Mouse (Mus musculus) layer of hippocampus, postnatal 14 days (tissue): Measurements from ENCODE around the gene Lrfn4. TPM values are rescaled to one million over a fixed set of nuclear protein-coding genes. Genes with fewer than 3 reads are reported as not detected.
A peak's percentile ranks its signal among the peaks of the same experiment; 100 is the strongest.

ENCODE experiments used
- DNase-seq, 2 experiments: peaks; one replicate each; pipeline ENCODE4 v3.0.0; 2021 to 2022; ENCODE audit warnings: low spot score in 2 of 2, mixed read lengths in 1 of 2
- long read RNA-seq, 2 experiments: library from polyadenylated mRNA; stranded (forward); transcript quantifications; one replicate each; pipeline ENCODE4 v2.0.0; 2021
- total RNA-seq, 2 experiments: library from RNA; stranded (reverse); gene quantifications; 2 replicates each; pipeline ENCODE4 v1.2.3; 2021

The Lrfn4 gene
- 10 to 100 TPM; 50.9 to 53.1 TPM for total RNA-seq
- long read RNA-seq, experiment 1, transcript Lrfn4-201 (2 exons, 3,194 nt): minor isoform, 8 of 66 reads
- long read RNA-seq, experiment 1, transcript Lrfn4-202 (3 exons, 2,918 nt): major isoform, 37 of 66 reads
- long read RNA-seq, experiment 1, partial matches to known transcripts: 19 of 66 reads
- long read RNA-seq, experiment 1, other reads (novel, unspliced or antisense): 2 of 66 reads
- long read RNA-seq, experiment 2, transcript Lrfn4-202 (3 exons, 2,918 nt): major isoform, 35 of 96 reads
- long read RNA-seq, experiment 2, transcript Lrfn4-201 (2 exons, 3,194 nt): minor isoform, 16 of 96 reads
- long read RNA-seq, experiment 2, partial matches to known transcripts: 1 of 96 reads
- long read RNA-seq, experiment 2, other reads (novel, unspliced or antisense): 44 of 96 reads

GRCm38 (mm10) chr19:4615151-4616093 is at the start of gene Lrfn4:
Gene Lrfn4 (minus strand): TSS chr19:4615667.
- peak; percentile 85 to 93 for DNase-seq

- no peak for DNase-seq
These were observed 42.7 kb upstream of the Lrfn4 start for GRCm38 (mm10) chr19:4658156-4658555.

GRCm38 (mm10) chr19:4646917-4647492 is 31.5 kb upstream of the Lrfn4 start:
- DNase-seq: peak in 1 of 2 experiments; percentile 47

- peak; percentile 60 to 78 for DNase-seq
These were observed 28.8 kb upstream of the Lrfn4 start for GRCm38 (mm10) chr19:4644271-4644670.

- no peak for DNase-seq
These were observed 20.5 kb upstream of the Lrfn4 start for GRCm38 (mm10) chr19:4635986-4636385.

GRCm38 (mm10) chr19:4628819-4629218 is 13.4 kb upstream of the Lrfn4 start:
- DNase-seq: peak; percentile 66 to 80

- DNase-seq: no peak
These were observed 10.5 kb upstream of the Lrfn4 start for GRCm38 (mm10) chr19:4625829-4626535.

- peak; percentile 92 for DNase-seq
These were observed 9.8 kb upstream of the Lrfn4 start, which contains the start of gene Rce1 for GRCm38 (mm10) chr19:4625179-4625828. Gene Rce1 (minus strand): TSS chr19:4625641.

- DNase-seq: no peak
These were observed 9.1 kb upstream of the Lrfn4 start for GRCm38 (mm10) chr19:4624406-4625178.

GRCm38 (mm10) chr19:4624006-4624405 is 8.5 kb upstream of the Lrfn4 start:
- DNase-seq: no peak

GRCm38 (mm10) chr19:4623419-4623818 is 8.0 kb upstream of the Lrfn4 start:
- DNase-seq: no peak

- DNase-seq: no peak
These were observed 7.3 kb upstream of the Lrfn4 start for GRCm38 (mm10) chr19:4622780-4623179.

- no peak for DNase-seq
These were observed 5.3 kb upstream of the Lrfn4 start for GRCm38 (mm10) chr19:4620721-4621120.

- DNase-seq: no peak
These were observed 4.0 kb upstream of the Lrfn4 start for GRCm38 (mm10) chr19:4619461-4619860.

- no peak for DNase-seq
These were observed 2.7 kb upstream of the Lrfn4 start for GRCm38 (mm10) chr19:4618183-4618582.

GRCm38 (mm10) chr19:4616546-4616945 is 1.1 kb upstream of the Lrfn4 start:
- no peak for DNase-seq

GRCm38 (mm10) chr19:4614305-4615150 is 939 bp downstream of the Lrfn4 start:
- no peak for DNase-seq

- no peak for DNase-seq
These were observed 1.8 kb downstream of the Lrfn4 start for GRCm38 (mm10) chr19:4613464-4614304.
